Mouse (Mus musculus) heart, embryonic 15.5 days (tissue): ENCODE measurements around the gene Rgl2. TPM values are rescaled to one million over a fixed set of nuclear protein-coding genes. Genes with fewer than 3 reads are reported as not detected.

Experiments used
- ATAC-seq: fragments of 200-750 bp; cut with Nextera tagmentation; replicated peaks from 2 replicates; pipeline ENCODE4 v1.8.0; 2017; ENCODE audit warnings: low read depth, moderate TSS enrichment; ENCODE audit not compliant: insufficient number of reproducible peaks, insufficient read depth, low FRiP score
- H3K27ac ChIP-seq: fragments of 300-500 bp; sonication (generic); 2 replicates; pipeline ENCODE4 v1.5.1; 2015; ENCODE audit warnings: mild to moderate bottlenecking, inconsistent platforms
- H3K27me3 ChIP-seq: fragments of 300-500 bp; sonication (generic); 2 replicates; pipeline ENCODE4 v1.6.1; 2015; ENCODE audit warnings: inconsistent platforms
- H3K36me3 ChIP-seq: fragments of 300-500 bp; sonication (generic); 2 replicates; pipeline ENCODE4 v1.6.1; 2015; ENCODE audit warnings: mild to moderate bottlenecking, inconsistent platforms
- H3K4me1 ChIP-seq: fragments of 300-500 bp; sonication (generic); replicated peaks from 2 replicates; pipeline ENCODE4 v1.6.1; 2015; ENCODE audit warnings: inconsistent platforms
- H3K4me2 ChIP-seq: fragments of 300-500 bp; sonication (generic); 2 replicates; pipeline ENCODE4 v1.6.1; 2015; ENCODE audit warnings: inconsistent platforms, mild to moderate bottlenecking, moderate library complexity
- H3K4me3 ChIP-seq: fragments of 300-500 bp; sonication (generic); 2 replicates; pipeline ENCODE4 v1.5.1; 2015; ENCODE audit warnings: mild to moderate bottlenecking, inconsistent platforms
- H3K9ac ChIP-seq: fragments of 300-500 bp; sonication (generic); 2 replicates; pipeline ENCODE4 v1.6.1; 2015; ENCODE audit warnings: mild to moderate bottlenecking, inconsistent platforms
- H3K9me3 ChIP-seq: fragments of 300-500 bp; sonication (generic); replicated peaks from 2 replicates; pipeline ENCODE4 v1.6.1; 2016; ENCODE audit warnings: inconsistent platforms
- WGBS: fragments of 180-500 bp; shearing (Covaris S2); methylation state at CpG from one replicate; pipeline ENCODE4 v1.1.7; 2015; ENCODE audit warnings: mixed read lengths; 5-methylcytosine and 5-hydroxymethylcytosine counted together
- polyA plus RNA-seq: library from polyadenylated mRNA; unstranded; fragments of >200 nt; fragmentation: Nextera tagmentation; extraction: Ambion mirVana; gene quantifications from 2 replicates; pipeline ENCODE4 v1.2.1, GENCODE M21; 2015

Gene Rgl2
- polyA plus RNA-seq, 1 experiment from 2014 or later, result 34.7 TPM

DNA sequence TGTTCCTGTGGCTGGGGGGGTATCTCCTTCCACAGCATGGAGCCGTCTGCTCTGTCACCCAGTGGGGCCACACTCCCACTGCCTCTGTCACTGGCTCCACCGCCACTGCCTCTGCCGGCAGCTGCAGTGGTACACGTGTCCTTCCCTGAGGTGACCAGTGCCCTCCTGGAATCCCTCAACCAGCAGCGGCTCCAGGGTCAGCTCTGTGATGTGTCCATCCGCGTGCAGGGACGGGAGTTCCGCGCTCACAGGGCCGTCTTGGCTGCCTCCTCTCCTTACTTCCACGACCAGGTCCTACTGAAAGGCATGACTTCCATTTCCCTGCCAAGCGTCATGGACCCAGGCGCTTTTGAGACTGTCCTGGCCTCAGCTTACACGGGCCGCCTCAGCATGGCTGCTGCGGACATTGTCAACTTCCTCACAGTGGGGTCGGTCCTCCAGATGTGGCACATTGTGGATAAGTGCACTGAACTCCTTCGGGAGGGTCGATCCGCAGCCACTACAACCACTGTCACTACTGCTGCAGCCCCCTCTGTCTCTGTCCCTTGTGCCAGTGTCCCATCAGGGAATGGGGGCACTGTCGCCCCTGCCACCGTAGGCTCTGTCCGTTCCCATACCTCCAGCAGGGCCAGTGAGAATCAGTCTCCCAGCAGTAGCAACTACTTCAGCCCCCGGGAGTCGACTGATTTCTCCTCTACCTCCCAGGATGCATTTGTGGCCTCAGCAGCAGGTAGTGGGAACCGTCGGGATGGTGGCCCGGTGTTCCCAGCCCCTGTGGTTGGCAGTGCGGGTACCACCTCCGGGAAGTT lies 12.3 kb upstream of the Rgl2 start:
- peaks cover 28% of the 10 kb centered on the region for H3K36me3 ChIP-seq
- H3K4me1 ChIP-seq, result peaks cover 45% of the 10 kb centered on the region
- ATAC-seq, result no peak
- H3K9ac ChIP-seq, result peak overlapping the region; percentile 57
- H3K9me3 ChIP-seq, result no peaks in the 10 kb centered on the region
- peak overlapping the region; percentile 85 for H3K27ac ChIP-seq
- WGBS, result 67% methylated on average over 31 of the region's 31 CpGs
- H3K27me3 ChIP-seq, result no peaks in the 10 kb centered on the region
- peak overlapping the region; percentile 66 for H3K4me3 ChIP-seq
- peak overlapping the region; percentile 78 for H3K4me2 ChIP-seq

DNA sequence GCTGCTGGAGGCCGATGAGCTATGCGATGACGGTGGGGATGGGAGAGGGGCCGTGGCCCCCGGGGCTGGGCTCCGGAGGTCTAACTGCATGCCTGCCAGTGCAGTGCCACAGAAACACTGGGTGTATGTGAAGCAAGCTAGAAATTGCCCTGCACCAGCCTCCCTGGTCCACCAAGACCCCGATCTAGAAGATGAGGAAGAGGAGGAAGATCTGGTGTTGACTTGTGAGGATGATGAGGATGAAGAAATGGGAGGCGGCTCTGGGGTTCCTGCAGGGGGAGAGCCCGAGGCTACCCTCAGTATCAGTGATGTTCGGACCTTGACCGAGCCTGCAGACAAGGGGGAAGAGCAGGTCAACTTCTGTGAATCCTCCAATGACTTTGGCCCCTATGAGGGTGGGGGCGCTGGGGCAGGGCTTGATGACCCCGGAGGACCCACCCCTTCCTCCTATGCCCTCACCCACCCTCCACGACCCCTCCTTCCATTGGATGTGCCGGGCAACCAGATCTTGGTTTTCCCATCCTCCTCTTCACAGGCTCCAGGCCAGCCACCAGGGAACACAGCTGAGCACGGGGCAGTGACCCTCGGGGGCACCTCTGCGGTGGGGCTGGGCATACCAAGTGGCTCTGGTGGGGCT lies 11.6 kb upstream of the Rgl2 start:
- no peak overlapping the region for H3K4me3 ChIP-seq
- peaks cover 45% of the 10 kb centered on the region for H3K4me1 ChIP-seq
- H3K27ac ChIP-seq, result no peak overlapping the region
- peaks cover 21% of the 10 kb centered on the region for H3K36me3 ChIP-seq
- H3K27me3 ChIP-seq, result no peaks in the 10 kb centered on the region
- 82% methylated on average over 18 of the region's 18 CpGs for WGBS
- H3K4me2 ChIP-seq, result peak overlapping the region; percentile 98; the same call in 1 of the 2 replicates
- no peak overlapping the region for H3K9ac ChIP-seq
- no peak for ATAC-seq
- H3K9me3 ChIP-seq, result no peaks in the 10 kb centered on the region

DNA sequence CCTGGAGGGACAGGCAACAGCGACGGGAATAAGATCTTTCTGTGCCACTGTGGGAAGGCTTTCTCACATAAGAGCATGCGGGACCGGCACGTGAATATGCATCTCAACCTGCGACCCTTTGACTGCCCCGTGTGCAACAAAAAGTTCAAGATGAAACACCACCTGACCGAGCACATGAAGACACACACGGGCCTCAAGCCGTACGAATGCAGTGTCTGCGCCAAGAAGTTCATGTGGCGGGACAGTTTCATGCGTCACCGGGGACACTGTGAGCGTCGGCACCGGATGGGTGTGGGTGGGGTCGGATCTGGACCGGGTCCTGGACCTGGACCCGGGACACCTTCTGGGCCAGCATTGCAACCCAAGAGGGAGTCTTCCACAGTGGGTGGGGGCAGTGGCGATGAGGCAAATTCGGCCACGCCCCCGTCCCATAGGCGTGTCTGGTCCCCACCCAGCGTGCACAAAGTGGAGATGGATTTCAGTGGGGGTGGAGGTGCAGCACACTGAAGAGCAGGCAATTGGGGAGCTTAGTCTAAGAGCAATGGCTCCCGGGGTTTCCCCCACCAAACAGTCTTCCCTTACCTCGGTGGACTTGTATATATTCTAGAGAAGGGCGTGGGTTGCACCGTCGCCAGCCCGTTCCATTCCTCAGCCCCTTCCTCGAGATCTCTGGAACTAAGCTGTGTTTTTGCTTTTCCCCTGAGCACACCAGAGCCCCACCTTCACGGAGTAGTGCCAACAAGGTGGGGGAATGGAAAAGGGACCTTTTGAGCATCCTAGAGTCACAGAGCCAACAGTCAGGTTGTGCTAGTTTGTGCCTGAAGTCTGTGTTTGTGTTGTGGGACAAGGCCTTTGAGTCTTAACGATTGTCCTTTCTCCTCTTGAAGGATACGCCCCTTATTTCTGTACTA lies 10.8 kb upstream of the Rgl2 start:
- 52% methylated on average over 37 of the region's 37 CpGs for WGBS
- peak overlapping the region; percentile 82 for H3K9ac ChIP-seq

DNA sequence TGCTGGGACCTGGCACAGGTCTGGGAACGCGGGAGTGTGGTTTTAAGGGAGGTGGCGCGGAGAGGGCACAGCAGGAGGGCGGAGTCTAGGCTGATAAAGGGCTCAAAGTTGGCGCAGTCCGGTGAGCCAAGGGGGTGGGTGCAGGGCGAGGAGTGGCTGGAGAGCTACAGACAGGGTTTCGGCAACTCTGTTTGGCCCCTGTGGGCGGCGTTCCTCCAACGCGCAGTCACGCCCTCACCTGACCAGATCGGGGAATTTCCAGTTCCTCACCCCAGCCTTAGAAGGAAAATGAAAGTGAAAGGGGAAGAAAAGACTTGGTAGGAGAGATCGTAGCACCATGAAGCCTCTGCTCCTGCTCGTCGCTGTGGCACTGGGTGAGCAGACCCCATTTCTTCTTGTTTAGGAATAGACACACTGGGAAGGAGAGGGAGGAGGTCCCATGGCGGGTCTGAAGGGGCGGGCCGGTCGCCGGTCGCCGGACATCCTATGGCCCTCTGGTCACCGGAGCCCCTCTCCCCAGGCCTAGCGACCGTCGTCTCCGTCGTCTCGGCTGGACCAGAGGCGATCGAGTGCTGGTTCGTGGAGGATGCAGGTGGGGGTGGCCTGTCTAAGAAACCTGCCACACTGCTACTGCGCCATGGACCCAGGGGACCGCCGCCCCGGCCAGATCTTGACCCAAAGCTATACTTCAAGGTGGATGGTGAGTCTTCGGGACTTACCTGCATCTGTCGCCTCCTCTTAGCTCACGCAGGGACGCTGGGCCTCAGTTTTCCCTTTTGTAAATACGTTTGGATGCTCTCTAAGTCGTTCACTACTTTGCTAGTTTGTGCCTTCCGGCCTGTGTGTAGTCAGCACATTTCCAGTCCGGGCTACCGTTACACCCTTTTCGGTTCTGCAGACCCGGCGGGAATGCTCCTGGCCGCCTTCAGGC lies 9.7 kb upstream of the Rgl2 start:
- peak overlapping the region; percentile 86 for H3K27ac ChIP-seq
- peak overlapping the region; percentile 82 for H3K9ac ChIP-seq
- peaks cover 40% of the 10 kb centered on the region for H3K4me1 ChIP-seq
- H3K9me3 ChIP-seq, result no peaks in the 10 kb centered on the region
- H3K4me2 ChIP-seq, result peak overlapping the region; percentile 98
- ATAC-seq, result peak; percentile 37
- H3K4me3 ChIP-seq, result peak overlapping the region; percentile 72
- under 1% methylated on average over 52 of the region's 52 CpGs for WGBS
- H3K27me3 ChIP-seq, result no peaks in the 10 kb centered on the region
- peaks cover 5% of the 10 kb centered on the region; the same call in 1 of the 2 replicates for H3K36me3 ChIP-seq

More for the DNA sequence above, 10.8 kb upstream of the Rgl2 start:
- Histone ChIP-seq H3K27me3 (no peaks in the 10 kb centered on the region), H3K9me3 (no peaks in the 10 kb centered on the region), H3K4me2 (peak overlapping the region; percentile 98), H3K36me3 (peaks cover 15% of the 10 kb centered on the region), H3K4me1 (peaks cover 45% of the 10 kb centered on the region), H3K4me3 (peak overlapping the region; percentile 72), H3K27ac (peak overlapping the region; percentile 86)
- ATAC-seq, result no peak

DNA sequence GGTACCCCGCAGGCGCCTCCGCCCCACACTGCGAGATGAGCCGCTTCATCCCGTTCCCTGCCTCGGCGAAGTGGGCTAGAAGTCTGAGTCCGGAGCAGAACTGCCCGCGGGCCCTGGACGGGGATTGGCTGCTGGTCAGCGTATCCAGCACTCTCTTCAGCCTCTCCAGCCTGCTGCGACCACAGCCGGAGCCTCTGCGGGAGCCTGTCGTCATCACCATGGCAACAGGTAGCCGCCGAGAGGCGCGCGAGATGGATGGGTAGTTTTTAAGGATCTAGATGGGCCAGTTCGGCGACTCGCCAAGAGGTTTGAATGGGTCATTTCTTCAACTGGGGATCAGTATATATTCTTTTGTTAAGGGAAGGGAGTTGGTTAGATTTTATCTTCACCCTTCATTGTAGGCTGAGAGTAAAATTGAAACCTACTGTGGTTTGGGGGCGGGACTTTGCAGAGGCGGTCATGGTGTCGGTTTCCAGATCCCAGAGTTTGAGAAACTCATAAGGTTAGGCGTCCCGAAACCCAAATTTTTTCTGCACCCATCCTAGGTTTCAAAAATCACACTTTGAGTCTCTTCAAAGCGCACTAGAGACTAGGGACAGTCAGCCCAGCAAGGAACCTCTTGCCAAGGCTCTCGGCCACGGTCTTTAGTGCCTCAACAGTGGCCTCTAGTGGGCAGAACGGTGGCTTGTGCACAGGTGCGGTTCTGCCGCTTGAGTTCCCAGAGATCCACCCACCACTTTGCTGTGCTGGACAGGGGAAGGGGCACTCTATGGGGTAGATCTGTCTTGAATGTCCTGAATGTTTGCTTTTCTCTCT lies 8.9 kb upstream of the Rgl2 start:
- Histone ChIP-seq H3K4me1 (peaks cover 33% of the 10 kb centered on the region), H3K9ac (peak overlapping the region; percentile 82), H3K27ac (peak overlapping the region; percentile 86), H3K4me2 (peak overlapping the region; percentile 98), H3K4me3 (peak overlapping the region; percentile 72), H3K36me3 (no peaks in the 10 kb centered on the region), H3K27me3 (no peaks in the 10 kb centered on the region), H3K9me3 (no peaks in the 10 kb centered on the region)
- no peak; the same call in 1 of the 2 replicates for ATAC-seq
- WGBS, result under 1% methylated on average over 36 of the region's 36 CpGs

DNA sequence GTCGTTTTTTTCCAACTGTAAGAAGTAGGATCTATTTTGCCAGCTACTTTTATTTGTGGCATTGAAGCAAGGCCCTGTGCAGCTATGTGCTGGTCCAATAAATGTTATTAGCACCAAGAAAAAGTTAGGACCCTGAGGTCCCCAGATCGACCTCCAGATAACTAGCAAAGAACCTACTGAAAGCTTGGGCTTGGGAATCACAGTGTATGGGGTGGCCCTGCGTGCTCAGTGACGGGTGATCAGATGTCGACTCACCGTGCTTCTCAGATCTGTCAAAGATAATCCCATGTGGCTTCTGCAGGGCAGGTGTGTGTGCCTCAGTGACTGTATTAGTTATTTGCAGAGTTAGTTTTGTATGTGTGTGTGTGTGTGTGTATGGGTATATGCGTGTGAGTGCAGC lies 8.0 kb upstream of the Rgl2 start:
- WGBS, result 80% methylated on average over 7 of the region's 7 CpGs
- no peak overlapping the region for H3K9ac ChIP-seq
- H3K36me3 ChIP-seq, result peaks cover 3% of the 10 kb centered on the region; the same call in 1 of the 2 replicates
- no peaks in the 10 kb centered on the region for H3K9me3 ChIP-seq
- peak overlapping the region; percentile 72; the same call in 1 of the 2 replicates for H3K4me3 ChIP-seq
- H3K4me1 ChIP-seq, result peaks cover 32% of the 10 kb centered on the region
- H3K27me3 ChIP-seq, result no peaks in the 10 kb centered on the region
- no peak overlapping the region for H3K27ac ChIP-seq
- H3K4me2 ChIP-seq, result peak overlapping the region; percentile 98
- ATAC-seq, result no peak

DNA sequence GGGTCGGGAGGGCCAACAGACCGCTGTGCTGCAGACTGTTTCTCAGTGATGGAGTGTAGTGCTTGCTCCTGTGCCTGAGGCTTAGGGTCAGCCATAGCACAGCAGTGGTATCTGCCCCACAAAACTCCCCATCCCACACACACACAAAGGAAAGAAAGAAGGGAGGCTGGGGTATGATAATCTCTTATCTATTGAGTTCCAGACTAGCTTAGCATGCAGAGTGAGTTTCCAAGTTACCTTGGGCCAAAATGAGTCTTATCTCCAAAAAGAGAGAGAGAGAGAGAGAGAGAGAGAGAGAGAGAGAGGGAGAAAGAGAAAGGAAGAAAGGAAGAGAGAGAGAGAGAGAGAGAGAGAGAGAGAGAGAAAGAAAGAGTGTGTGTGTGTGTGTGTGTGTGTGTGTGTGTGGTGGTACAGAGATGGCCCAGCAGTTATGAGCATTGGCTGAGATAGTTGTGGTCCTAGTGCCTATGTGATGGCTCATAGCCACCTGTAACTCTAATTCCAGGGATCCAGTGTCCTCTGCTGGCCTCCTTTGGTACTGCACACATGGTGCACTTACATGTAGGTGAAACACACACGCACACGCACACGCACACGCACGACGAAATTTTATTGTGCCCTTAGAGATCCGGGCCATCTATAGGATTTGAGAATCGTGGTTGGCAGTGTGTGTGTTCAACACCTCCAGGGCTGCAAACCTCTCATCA lies 4.6 kb upstream of the Rgl2 start:
- peaks cover 5% of the 10 kb centered on the region; the same call in 1 of the 2 replicates for H3K36me3 ChIP-seq
- ATAC-seq, result no peak
- no peak overlapping the region for H3K4me2 ChIP-seq
- WGBS, result 77% methylated on average over 10 of the region's 10 CpGs
- H3K27ac ChIP-seq, result no peak overlapping the region
- no peaks in the 10 kb centered on the region for H3K9me3 ChIP-seq
- peaks cover 25% of the 10 kb centered on the region for H3K4me1 ChIP-seq
- H3K9ac ChIP-seq, result no peak overlapping the region
- H3K27me3 ChIP-seq, result no peaks in the 10 kb centered on the region
- H3K4me3 ChIP-seq, result no peak overlapping the region

DNA sequence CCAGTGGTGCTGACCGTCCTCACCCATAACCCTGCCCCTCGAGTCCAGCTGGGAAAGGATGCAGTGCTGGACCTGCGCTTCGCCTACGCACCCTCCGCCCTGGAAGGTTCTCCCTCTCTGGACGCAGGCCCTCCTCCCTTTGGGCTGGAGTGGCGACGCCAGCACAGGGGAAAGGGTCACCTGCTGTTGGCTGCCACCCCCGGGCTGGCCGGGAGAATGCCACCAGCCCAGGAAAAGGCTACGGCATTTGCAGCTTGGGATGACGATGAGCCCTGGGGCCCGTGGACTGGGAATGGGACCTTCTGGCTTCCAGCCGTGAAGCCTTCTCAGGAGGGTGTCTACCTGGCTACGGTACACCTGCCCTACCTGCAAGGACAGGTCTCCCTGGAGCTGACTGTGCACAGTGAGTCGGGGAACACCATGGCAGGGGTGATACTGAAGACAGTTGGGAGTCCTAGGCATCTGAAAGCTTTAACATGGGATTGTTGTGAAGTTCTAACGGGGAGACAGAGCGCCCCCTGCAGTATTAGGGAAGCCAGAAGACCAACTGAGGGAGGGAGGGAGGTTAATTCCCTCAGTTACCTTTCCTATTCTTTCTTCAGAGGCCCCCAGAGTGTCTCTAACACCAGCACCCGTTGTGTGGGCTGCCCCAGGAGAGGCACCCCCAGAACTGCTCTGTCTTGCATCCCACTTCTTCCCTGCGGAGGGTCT lies 3.8 kb upstream of the Rgl2 start:
- 82% methylated on average over 21 of the region's 21 CpGs for WGBS
- Histone ChIP-seq H3K4me3 (no peak overlapping the region), H3K4me2 (no peak overlapping the region), H3K9me3 (no peaks in the 10 kb centered on the region), H3K27me3 (no peaks in the 10 kb centered on the region), H3K36me3 (peaks cover 5% of the 10 kb centered on the region; the same call in 1 of the 2 replicates), H3K4me1 (peaks cover 22% of the 10 kb centered on the region), H3K27ac (no peak overlapping the region), H3K9ac (no peak overlapping the region)
- ATAC-seq, result no peak
